Mouse (Mus musculus) hindbrain, postnatal 0 days (tissue): ENCODE data around the gene Mast2. TPM values are rescaled to one million over a fixed set of nuclear protein-coding genes. Genes with fewer than 3 reads are reported as not detected.

ENCODE experiments used
- ATAC-seq: fragments of 200-750 bp; cut with Nextera tagmentation; 2 replicates; pipeline ENCODE4 v1.8.0; 2017; ENCODE audit warnings: mild to moderate bottlenecking, moderate TSS enrichment, moderate library complexity
- DNase-seq: peaks from one replicate; pipeline ENCODE4 v3.0.0-alpha.2; 2015; ENCODE audit warnings: low spot score
- H3K27ac ChIP-seq: fragments of 300-500 bp; sonication (generic); 2 replicates; pipeline ENCODE4 v1.5.1; 2014; ENCODE audit warnings: mild to moderate bottlenecking
- H3K27me3 ChIP-seq: fragments of 300-500 bp; sonication (generic); 2 replicates; pipeline ENCODE4 v1.6.1; 2014; ENCODE audit warnings: low read length, mixed read lengths; ENCODE audit not compliant: insufficient read depth
- H3K36me3 ChIP-seq: fragments of 300-500 bp; sonication (generic); 2 replicates; pipeline ENCODE4 v1.6.1; 2014; ENCODE audit warnings: low read length, mixed read lengths; ENCODE audit not compliant: insufficient read depth
- H3K4me1 ChIP-seq: fragments of 300-500 bp; sonication (generic); 2 replicates; pipeline ENCODE4 v1.6.1; 2014; ENCODE audit warnings: antibody characterized with exemption, low read length, mixed read lengths; ENCODE audit not compliant: insufficient read depth
- H3K4me2 ChIP-seq: fragments of 300-500 bp; sonication (generic); 2 replicates; pipeline ENCODE4 v1.6.1; 2014; ENCODE audit warnings: low read depth, mild to moderate bottlenecking, low read length, moderate library complexity, mixed read lengths
- H3K4me3 ChIP-seq: fragments of 300-500 bp; sonication (generic); 2 replicates; pipeline ENCODE4 v1.5.1; 2014; ENCODE audit warnings: low read length
- H3K9ac ChIP-seq: fragments of 300-500 bp; sonication (generic); replicated peaks from 2 replicates; pipeline ENCODE4 v1.6.1; 2014; ENCODE audit warnings: mild to moderate bottlenecking, low read length, moderate library complexity, mixed read lengths
- H3K9me3 ChIP-seq: fragments of 300-500 bp; sonication (generic); 2 replicates; pipeline ENCODE4 v1.6.1; 2016; ENCODE audit warnings: low read length, mixed read lengths
- CTCF ChIP-seq: IDR thresholded peaks from 2 replicates; pipeline ENCODE4 v1.5.1; 2016; ENCODE audit warnings: antibody characterized with exemption, control low read depth, low read depth
- WGBS: fragments of 180-500 bp; shearing (Covaris S2); extraction: QIAGEN DNeasy Blood & Tissue Kit; methylation state at CpG from one replicate; pipeline ENCODE4 v1.1.7; 2014; 5-methylcytosine and 5-hydroxymethylcytosine counted together
- polyA plus RNA-seq: library from polyadenylated mRNA; unstranded; fragments of >200 nt; fragmentation: Nextera tagmentation; extraction: Ambion mirVana; gene quantifications from 2 replicates; pipeline ENCODE4 v1.2.1, GENCODE M21; 2015
- total RNA-seq: library from RNA; depleted of rRNA; stranded (reverse); fragments of >200 nt; gene quantifications from 2 replicates; pipeline ENCODE4 v1.2.3, GENCODE M21; 2014; rRNA removed

Gene Mast2
- total and polyA plus RNA-seq, 2 experiments from 2014 or later = 25.5 to 80.6 TPM

- no peak overlapping the region for H3K4me2 ChIP-seq
- H3K4me3 ChIP-seq = no peak overlapping the region
- DNase-seq (peak; percentile 48), ATAC-seq (no peak)
- 79% methylated on average over 6 of the region's 6 CpGs for WGBS
- no peaks in the 10 kb centered on the region for H3K9me3 ChIP-seq
- no peak overlapping the region for H3K27ac ChIP-seq
- no peaks in the 10 kb centered on the region for H3K4me1 ChIP-seq
- H3K9ac ChIP-seq = no peak overlapping the region
- TF ChIP-seq CTCF = no peak
- H3K36me3 ChIP-seq = peaks cover 52% of the 10 kb centered on the region
- no peaks in the 10 kb centered on the region for H3K27me3 ChIP-seq
Observed at GRCm38 (mm10) chr4:116291561-116291960, 172.4 kb downstream of the Mast2 start.

GRCm38 (mm10) chr4:116282211-116282610 is 181.8 kb downstream of the Mast2 start:
- no peak overlapping the region for H3K4me2 ChIP-seq
- no peak overlapping the region for H3K9ac ChIP-seq
- H3K27ac ChIP-seq = no peak overlapping the region
- 0 out of 2 replicates have a peak, but pooled peaks cover 6% of the 10 kb centered on the region for H3K36me3 ChIP-seq
- H3K9me3 ChIP-seq = no peaks in the 10 kb centered on the region
- peak; percentile 63 for TF ChIP-seq CTCF
- H3K4me3 ChIP-seq = no peak overlapping the region
- ATAC-seq (no peak), DNase-seq (peak; percentile 24)
- no peaks in the 10 kb centered on the region for H3K4me1 ChIP-seq
- no peaks in the 10 kb centered on the region for H3K27me3 ChIP-seq
- 74% methylated on average over 2 of the region's 2 CpGs for WGBS

- Histone ChIP-seq H3K27me3 (no peaks in the 10 kb centered on the region), H3K9me3 (no peaks in the 10 kb centered on the region), H3K27ac (no peak overlapping the region), H3K4me3 (no peak overlapping the region), H3K9ac (no peak overlapping the region), H3K4me1 (no peaks in the 10 kb centered on the region), H3K4me2 (no peak overlapping the region), H3K36me3 (peaks cover 7% of the 10 kb centered on the region; the same call in 1 of the 2 replicates)
- ATAC-seq (no peak), DNase-seq (no peak)
- TF ChIP-seq CTCF = no peak
- 95% methylated on average over 6 of the region's 6 CpGs for WGBS
Observed at GRCm38 (mm10) chr4:116268220-116268619, 195.8 kb downstream of the Mast2 start.

Other genes with a start within 250 kb of the Mast2 start
- 37.8 and 44.4 TPM in 2 replicates for gene Pik3r3, start 242.6 kb downstream of the Mast2 start, total RNA-seq
- gene Pik3r3, start 242.6 kb downstream of the Mast2 start, polyA plus RNA-seq = 37.7 and 39.8 TPM in 2 replicates
- 3.8 and 4.6 TPM in 2 replicates for gene Ipp, start 43.4 kb upstream of the Mast2 start, total RNA-seq
- gene Ipp, start 43.4 kb upstream of the Mast2 start, polyA plus RNA-seq = 11.1 and 12.1 TPM in 2 replicates
- gene Tmem69, start 91.8 kb upstream of the Mast2 start, total RNA-seq = 9.4 and 14.4 TPM in 2 replicates
- 16.1 and 17.1 TPM in 2 replicates for gene Tmem69, start 91.8 kb upstream of the Mast2 start, polyA plus RNA-seq
- gene Gpbp1l1, start 93.5 kb upstream of the Mast2 start, total RNA-seq = 26.3 and 54.2 TPM in 2 replicates
- 14.2 and 14.7 TPM in 2 replicates for gene Gpbp1l1, start 93.5 kb upstream of the Mast2 start, polyA plus RNA-seq
- gene Ccdc17, start 132.5 kb upstream of the Mast2 start, total RNA-seq = 1.1 and 3.7 TPM in 2 replicates
- gene Ccdc17, start 132.5 kb upstream of the Mast2 start, polyA plus RNA-seq = 4.2 and 5.8 TPM in 2 replicates
- 40.5 and 53.2 TPM in 2 replicates for gene Nasp, start 163.8 kb upstream of the Mast2 start, total RNA-seq
- gene Nasp, start 163.8 kb upstream of the Mast2 start, polyA plus RNA-seq = 73.9 and 78.7 TPM in 2 replicates
- 523 and 571 TPM in 2 replicates for gene Akr1a1, start 187.5 kb upstream of the Mast2 start, total RNA-seq
- gene Akr1a1, start 187.5 kb upstream of the Mast2 start, polyA plus RNA-seq = 752 and 790 TPM in 2 replicates
- gene Prdx1, start 221.4 kb upstream of the Mast2 start, total RNA-seq = 119 and 136 TPM in 2 replicates
- 589 and 626 TPM in 2 replicates for gene Prdx1, start 221.4 kb upstream of the Mast2 start, polyA plus RNA-seq
- gene Mmachc, start 244.2 kb upstream of the Mast2 start, total RNA-seq = 20.5 and 20.6 TPM in 2 replicates
- gene Mmachc, start 244.2 kb upstream of the Mast2 start, polyA plus RNA-seq = 20.2 TPM in 2 replicates
- 11.5 and 26.7 TPM in 2 replicates for gene Ccdc163, start 244.3 kb upstream of the Mast2 start, total RNA-seq
- 9.4 and 10.0 TPM in 2 replicates for gene Ccdc163, start 244.3 kb upstream of the Mast2 start, polyA plus RNA-seq